Mouse (Mus musculus): ENCODE results near the gene Apbb2.

DNA sequence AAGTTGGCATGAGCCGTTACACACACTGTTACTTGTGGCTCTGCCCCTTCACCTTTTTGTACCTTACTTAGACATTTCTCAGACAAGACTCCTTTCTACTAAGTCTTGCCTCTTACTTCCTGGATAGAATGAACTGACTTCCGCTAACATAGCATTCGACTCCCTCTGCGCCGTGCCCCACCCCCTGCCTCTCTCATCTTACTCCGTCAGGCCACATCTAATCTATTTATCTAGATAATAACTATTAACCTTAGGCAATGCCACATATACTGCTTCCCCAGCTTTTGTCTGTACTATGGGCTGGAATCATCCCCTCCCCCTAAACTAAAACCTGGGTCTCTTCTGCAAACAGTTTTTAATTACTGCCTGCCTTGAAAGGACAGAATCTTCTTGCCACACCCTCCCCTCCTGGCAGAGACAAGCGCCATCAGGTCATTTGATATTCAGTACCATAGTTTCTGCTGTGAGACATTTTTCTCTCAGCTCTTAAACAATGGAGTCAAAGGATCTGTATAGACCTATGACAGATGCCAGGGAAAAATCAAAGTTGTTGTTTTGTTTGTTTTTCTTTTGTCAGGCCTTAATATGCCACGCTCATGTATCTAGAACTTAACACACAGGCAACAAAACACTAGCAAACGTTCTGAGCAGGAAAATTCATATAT is 203.4 kb downstream of the Apbb2 start:
- no peak for TF ChIP-seq MYC (IDR thresholded peaks at IDR 0.05; ENCODE audit: low read depth, low read length)
- no peak for TF ChIP-seq CTCF (conservative IDR thresholded peaks at IDR 0.05 in 1 of 2, IDR thresholded peaks at IDR 0.05 in 1 of 2; ENCODE audit: low read depth in 2 of 2, low read length in 2 of 2)
- TF ChIP-seq BHLHE40 (IDR thresholded peaks at IDR 0.05; ENCODE audit: low read depth, low read length) = no peak
- no peak for TF ChIP-seq NELFE (IDR thresholded peaks at IDR 0.05; ENCODE audit: low read depth, low read length)
- TF ChIP-seq CHD2 (IDR thresholded peaks at IDR 0.05; ENCODE audit: low read length) = no peak
- no peak for TF ChIP-seq POLR2AphosphoS2 (IDR thresholded peaks at IDR 0.05; ENCODE audit: low read depth, low read length)
- TF ChIP-seq KAT2A (IDR thresholded peaks at IDR 0.05; ENCODE audit: insufficient replicate concordance, low read length) = no peak
- TF ChIP-seq MXI1 (IDR thresholded peaks at IDR 0.05; ENCODE audit: low read depth, low read length) = no peak
- no peak for TF ChIP-seq POLR2A (IDR thresholded peaks at IDR 0.05; ENCODE audit: low read depth, low read length)
- TF ChIP-seq ELF1 (IDR thresholded peaks at IDR 0.05; ENCODE audit: low read depth, low read length) = no peak
- TF ChIP-seq EP300 (IDR thresholded peaks at IDR 0.05; ENCODE audit: low read length) = no peak
- TF ChIP-seq MAFK (IDR thresholded peaks at IDR 0.05; ENCODE audit: insufficient replicate concordance, low read length) = no peak
- TF ChIP-seq TCF12 (IDR thresholded peaks at IDR 0.05; ENCODE audit: low read depth, low read length) = no peak

Measured in CH12.LX (cell line).